Comparison of ENCODE assay signal across 9 mouse cellular contexts in the genomic region with DNA sequence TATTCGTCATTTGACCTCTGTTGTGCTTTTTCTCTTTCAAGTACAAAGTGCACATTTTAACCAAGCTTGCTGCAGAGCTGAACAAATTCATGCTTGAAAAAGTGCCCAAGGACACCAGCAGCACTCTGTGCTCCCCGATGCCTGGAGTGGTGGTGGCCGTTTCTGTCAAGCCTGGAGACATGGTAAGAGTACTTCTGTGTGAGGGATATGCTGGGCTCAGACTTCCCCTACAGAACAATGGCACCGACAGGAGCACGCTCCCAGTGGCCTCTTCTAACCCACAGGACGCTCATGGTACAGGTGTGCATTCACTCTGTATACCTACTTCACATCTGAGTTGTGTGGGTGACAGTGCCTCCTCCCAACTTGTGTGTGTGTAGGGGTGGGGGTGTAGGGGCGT. TPM values are rescaled to one million over a fixed set of nuclear protein-coding genes. Genes with fewer than 3 reads are reported as not detected.
DNase-seq lines count a peak whose midpoint lies in the region; ATAC-seq lines count a peak whose summit lies in the region.
"Had no signal": no experiment of that assay in that cellular context is flagged by ENCODE, and none has a peak within 500 bp of the region (broad histone marks: within the 10 kb centered on the region; RNA-seq: fewer than 3 reads in every experiment).

No protein-coding gene starts in this region.

- no peaks in the 10 kb centered on the region for H3K27me3 ChIP-seq in kidney, embryonic 16.5 days (ENCODE audit: insufficient read depth, low read length)

- H3K9ac ChIP-seq in kidney, embryonic 16.5 days (replicated peaks; ENCODE audit: low read length) = no peak overlapping the region

- H3K27ac ChIP-seq in kidney, embryonic 16.5 days (ENCODE audit: low read length) = no peak overlapping the region

- H3K4me1 ChIP-seq in kidney, embryonic 16.5 days (ENCODE audit: insufficient read depth, low read length) = no peaks in the 10 kb centered on the region

- WGBS in kidney, embryonic 16.5 days = 68% methylated on average over 7 of the region's 7 CpGs

- H3K4me3 ChIP-seq in kidney, embryonic 16.5 days (ENCODE audit: low read length) = no peak overlapping the region
- H3K4me3 ChIP-seq: erythroblast, embryonic 14.5 days had no signal

- H3K4me2 ChIP-seq in kidney, embryonic 16.5 days (replicated peaks; ENCODE audit: low read depth, low read length) = no peak overlapping the region

- peak; percentile 43; the same call in 1 of the 2 replicates for ATAC-seq in kidney, embryonic 16.5 days (ENCODE audit: low FRiP score, low TSS enrichment)

- H3K9me3 ChIP-seq in kidney, embryonic 16.5 days (ENCODE audit: low read length) = no peaks in the 10 kb centered on the region

- DNase-seq in cerebellum, adult 18-20 months = peak; percentile 43 to 62
- DNase-seq in cerebellum, adult 11 months = no peak
- no peak for DNase-seq in kidney, adult 18-20 months
- peak; percentile 17 for DNase-seq in adrenal gland, adult 8-10 months
- peak; percentile 71 for DNase-seq in cerebellum, adult 9-10 months
- no peak for DNase-seq in thymus, postnatal 10 days (ENCODE audit: low spot score in 2 of 2)
- DNase-seq in gastrocnemius, adult 8-10 months (ENCODE audit: low spot score in 2 of 2) = no peak

- no peaks in the 10 kb centered on the region for H3K36me3 ChIP-seq in kidney, embryonic 16.5 days (ENCODE audit: insufficient read depth, low read length)

RNA-seq across cellular contexts. Expression of gene Ggact, which starts 36.8 kb away (rescaled TPM):
- 19.2 and 20.5 TPM in 2 replicates for polyA plus RNA-seq in kidney, embryonic 16.5 days (2015; fragmentation: Nextera tagmentation; extraction: Ambion mirVana)
- total RNA-seq in adrenal gland, adult 8-10 months (2022) = 10 to 100 TPM; 54.0 to 62.7 (median 56.5) TPM
- total RNA-seq in gastrocnemius, adult 8-10 months (2022) = 10 to 100 TPM; 14.8 to 23.4 (median 18.3) TPM

Comparison
In these comparisons a context has a peak if more than half of its experiments do, and no peak if none do; other contexts are left out.
1. DNase-seq: peak in cerebellum, adult 18-20 months (2 of 2), adrenal gland, adult 8-10 months (single experiment) and cerebellum, adult 9-10 months (single experiment); none in cerebellum, adult 11 months (single experiment), kidney, adult 18-20 months (single experiment), thymus, postnatal 10 days (0 of 2) and gastrocnemius, adult 8-10 months (0 of 2).